Mouse (Mus musculus) forebrain, embryonic 13.5 days (tissue): ENCODE data around the gene 1700001C19Rik. TPM values are rescaled to one million over a fixed set of nuclear protein-coding genes. Genes with fewer than 3 reads are reported as not detected.

Experiments
- ATAC-seq: fragments of 200-750 bp; cut with Nextera tagmentation; 2 replicates; pipeline ENCODE4 v1.8.0; 2017
- H3K27ac ChIP-seq: fragments of 300-500 bp; sonication (generic); 2 replicates; pipeline ENCODE4 v1.5.1; 2015; ENCODE audit warnings: inconsistent platforms, mild to moderate bottlenecking, moderate library complexity
- H3K27me3 ChIP-seq: fragments of 300-500 bp; sonication (generic); 2 replicates; pipeline ENCODE4 v1.6.1; 2015; ENCODE audit warnings: mild to moderate bottlenecking, inconsistent platforms
- H3K36me3 ChIP-seq: fragments of 300-500 bp; sonication (generic); 2 replicates; pipeline ENCODE4 v1.6.1; 2015; ENCODE audit warnings: mild to moderate bottlenecking, inconsistent platforms; ENCODE audit not compliant: poor library complexity, severe bottlenecking
- H3K4me1 ChIP-seq: fragments of 300-500 bp; sonication (generic); 2 replicates; pipeline ENCODE4 v1.6.1; 2015; ENCODE audit warnings: inconsistent platforms
- H3K4me2 ChIP-seq: fragments of 300-500 bp; sonication (generic); 2 replicates; pipeline ENCODE4 v1.6.1; 2015; ENCODE audit warnings: inconsistent platforms, mild to moderate bottlenecking, moderate library complexity
- H3K4me3 ChIP-seq: fragments of 300-500 bp; sonication (generic); 2 replicates; pipeline ENCODE4 v1.5.1; 2015; ENCODE audit warnings: mild to moderate bottlenecking, inconsistent platforms
- H3K9ac ChIP-seq: fragments of 300-500 bp; sonication (generic); 2 replicates; pipeline ENCODE4 v1.6.1; 2015; ENCODE audit warnings: mild to moderate bottlenecking, inconsistent platforms
- H3K9me3 ChIP-seq: fragments of 300-500 bp; sonication (generic); replicated peaks from 2 replicates; pipeline ENCODE4 v1.6.1; 2016; ENCODE audit warnings: inconsistent platforms
- WGBS: fragments of 180-500 bp; shearing (Covaris S2); methylation state at CpG from one replicate; pipeline ENCODE4 v1.1.7; 2015; 5-methylcytosine and 5-hydroxymethylcytosine counted together
- polyA plus RNA-seq: library from polyadenylated mRNA; unstranded; fragments of >200 nt; fragmentation: Nextera tagmentation; extraction: Ambion mirVana; gene quantifications from 2 replicates; pipeline ENCODE4 v1.2.1, GENCODE M21; 2015

Gene 1700001C19Rik
- polyA plus RNA-seq, 1 experiment from 2014 or later, result 0.28 TPM

- no peaks in the 10 kb centered on the region for H3K9me3 ChIP-seq
- H3K4me2 ChIP-seq, result no peak overlapping the region
- 73% methylated on average over 6 of the region's 6 CpGs for WGBS
- H3K36me3 ChIP-seq, result no peaks in the 10 kb centered on the region
- H3K27ac ChIP-seq, result no peak overlapping the region
- H3K27me3 ChIP-seq, result peaks cover 18% of the 10 kb centered on the region
- no peak for ATAC-seq
- H3K4me3 ChIP-seq, result no peak overlapping the region
- H3K4me1 ChIP-seq, result peaks cover 13% of the 10 kb centered on the region
- H3K9ac ChIP-seq, result no peak overlapping the region
These were observed 6.9 kb upstream of the 1700001C19Rik start for GRCm38 (mm10) chr17:47444113-47444512.

- no peak overlapping the region for H3K4me3 ChIP-seq
- no peaks in the 10 kb centered on the region for H3K36me3 ChIP-seq
- H3K9me3 ChIP-seq, result no peaks in the 10 kb centered on the region
- no peak overlapping the region for H3K4me2 ChIP-seq
- H3K27me3 ChIP-seq, result peaks cover 37% of the 10 kb centered on the region
- no peak overlapping the region for H3K27ac ChIP-seq
- ATAC-seq, result no peak
- 83% methylated on average over 3 of the region's 3 CpGs for WGBS
- H3K9ac ChIP-seq, result no peak overlapping the region
- peaks cover 13% of the 10 kb centered on the region for H3K4me1 ChIP-seq
These were observed 5.1 kb upstream of the 1700001C19Rik start for GRCm38 (mm10) chr17:47442271-47442670.

- H3K4me1 ChIP-seq, result peaks cover 19% of the 10 kb centered on the region
- peaks cover 45% of the 10 kb centered on the region for H3K27me3 ChIP-seq
- no peak overlapping the region for H3K27ac ChIP-seq
- H3K36me3 ChIP-seq, result no peaks in the 10 kb centered on the region
- no peak overlapping the region for H3K4me3 ChIP-seq
- H3K4me2 ChIP-seq, result no peak overlapping the region
- 56% methylated on average over 19 of the region's 19 CpGs for WGBS
- H3K9me3 ChIP-seq, result no peaks in the 10 kb centered on the region
- ATAC-seq, result no peak
- no peak overlapping the region for H3K9ac ChIP-seq
These were observed 4.3 kb upstream of the 1700001C19Rik start for GRCm38 (mm10) chr17:47441296-47442051.

- H3K27ac ChIP-seq, result no peak overlapping the region
- WGBS, result 6% methylated on average over 9 of the region's 9 CpGs
- H3K27me3 ChIP-seq, result peaks cover 54% of the 10 kb centered on the region
- H3K4me1 ChIP-seq, result peaks cover 23% of the 10 kb centered on the region
- H3K9ac ChIP-seq, result no peak overlapping the region; the same call in 1 of the 2 replicates
- H3K4me3 ChIP-seq, result no peak overlapping the region
- H3K9me3 ChIP-seq, result no peaks in the 10 kb centered on the region
- H3K4me2 ChIP-seq, result no peak overlapping the region
- H3K36me3 ChIP-seq, result no peaks in the 10 kb centered on the region
- ATAC-seq, result no peak
These were observed 3.2 kb upstream of the 1700001C19Rik start for GRCm38 (mm10) chr17:47440359-47440890.

GRCm38 (mm10) chr17:47439396-47440028 lies 2.3 kb upstream of the 1700001C19Rik start:
- H3K4me2 ChIP-seq, result no peak overlapping the region
- 50% methylated on average over 9 of the region's 9 CpGs for WGBS
- H3K27me3 ChIP-seq, result peaks cover 61% of the 10 kb centered on the region
- H3K4me1 ChIP-seq, result peaks cover 23% of the 10 kb centered on the region
- no peaks in the 10 kb centered on the region for H3K36me3 ChIP-seq
- H3K9me3 ChIP-seq, result no peaks in the 10 kb centered on the region
- H3K9ac ChIP-seq, result no peak overlapping the region
- no peak overlapping the region for H3K4me3 ChIP-seq
- ATAC-seq, result no peak
- H3K27ac ChIP-seq, result no peak overlapping the region

- peaks cover 23% of the 10 kb centered on the region for H3K4me1 ChIP-seq
- H3K9ac ChIP-seq, result no peak overlapping the region
- no peak overlapping the region for H3K4me3 ChIP-seq
- no peak overlapping the region for H3K4me2 ChIP-seq
- no peaks in the 10 kb centered on the region for H3K36me3 ChIP-seq
- WGBS, result 71% methylated on average over 6 of the region's 6 CpGs
- ATAC-seq, result no peak
- H3K9me3 ChIP-seq, result no peaks in the 10 kb centered on the region
- H3K27me3 ChIP-seq, result peaks cover 61% of the 10 kb centered on the region
- H3K27ac ChIP-seq, result no peak overlapping the region
These were observed 1.4 kb upstream of the 1700001C19Rik start for GRCm38 (mm10) chr17:47438611-47439010.

GRCm38 (mm10) chr17:47436156-47436906 lies 845 bp downstream of the 1700001C19Rik start, which contains the start of gene AI661453:
Gene AI661453 (plus strand): TSS chr17:47436615.
- Histone ChIP-seq H3K4me1 (peaks cover 16% of the 10 kb centered on the region), H3K9ac (peak within 1 kb of the TSS; percentile 40; the same call in 1 of the 2 replicates), H3K9me3 (no peaks in the 10 kb centered on the region), H3K4me3 (peak within 1 kb of the TSS; percentile 35), H3K4me2 (peak within 1 kb of the TSS; percentile 59), H3K27ac (no peak within 1 kb of the TSS), H3K36me3 (no peaks in the 10 kb centered on the region), H3K27me3 (peaks cover 62% of the 10 kb centered on the region)
- WGBS, result 2% methylated on average over 39 of the region's 45 CpGs
- no peak for ATAC-seq

- Histone ChIP-seq H3K4me3 (no peak overlapping the region), H3K4me1 (peaks cover 8% of the 10 kb centered on the region; the same call in 1 of the 2 replicates), H3K27me3 (peaks cover 19% of the 10 kb centered on the region), H3K9ac (no peak overlapping the region), H3K27ac (no peak overlapping the region), H3K4me2 (no peak overlapping the region), H3K9me3 (no peaks in the 10 kb centered on the region), H3K36me3 (no peaks in the 10 kb centered on the region)
- ATAC-seq, result no peak
- 64% methylated on average over 5 of the region's 5 CpGs for WGBS
These were observed 6.4 kb downstream of the 1700001C19Rik start for GRCm38 (mm10) chr17:47430815-47431214.

- 5% methylated on average over 8 of the region's 8 CpGs for WGBS
These were observed 8.3 kb downstream of the 1700001C19Rik start for GRCm38 (mm10) chr17:47428831-47429304.

GRCm38 (mm10) chr17:47427316-47427715 lies 9.9 kb downstream of the 1700001C19Rik start:
- H3K27ac ChIP-seq, result no peak overlapping the region
- no peak overlapping the region for H3K9ac ChIP-seq
- no peak overlapping the region for H3K4me3 ChIP-seq
- peaks cover 10% of the 10 kb centered on the region; the same call in 1 of the 2 replicates for H3K27me3 ChIP-seq
- H3K9me3 ChIP-seq, result no peaks in the 10 kb centered on the region
- ATAC-seq, result no peak
- no peak overlapping the region for H3K4me2 ChIP-seq
- H3K4me1 ChIP-seq, result peaks cover 8% of the 10 kb centered on the region; the same call in 1 of the 2 replicates
- no peaks in the 10 kb centered on the region for H3K36me3 ChIP-seq
- 74% methylated on average over 6 of the region's 6 CpGs for WGBS

More at GRCm38 (mm10) chr17:47428831-47429304, 8.3 kb downstream of the 1700001C19Rik start:
- peaks cover 8% of the 10 kb centered on the region; the same call in 1 of the 2 replicates for H3K4me1 ChIP-seq
- H3K4me3 ChIP-seq, result no peak overlapping the region
- H3K9ac ChIP-seq, result no peak overlapping the region
- H3K27ac ChIP-seq, result no peak overlapping the region
- no peaks in the 10 kb centered on the region for H3K36me3 ChIP-seq
- ATAC-seq, result no peak
- peaks cover 10% of the 10 kb centered on the region; the same call in 1 of the 2 replicates for H3K27me3 ChIP-seq
- no peaks in the 10 kb centered on the region for H3K9me3 ChIP-seq
- peak overlapping the region; percentile 27 for H3K4me2 ChIP-seq

- H3K4me2 ChIP-seq, result no peak overlapping the region
- WGBS, result 75% methylated on average over 6 of the region's 6 CpGs
- ATAC-seq, result no peak
These were observed 13.0 kb downstream of the 1700001C19Rik start for GRCm38 (mm10) chr17:47424186-47424585.

More at GRCm38 (mm10) chr17:47424186-47424585, 13.0 kb downstream of the 1700001C19Rik start:
- H3K36me3 ChIP-seq, result no peaks in the 10 kb centered on the region
- H3K4me3 ChIP-seq, result no peak overlapping the region
- no peak overlapping the region for H3K27ac ChIP-seq
- H3K9ac ChIP-seq, result no peak overlapping the region
- no peaks in the 10 kb centered on the region for H3K9me3 ChIP-seq
- H3K27me3 ChIP-seq, result peaks cover under 1% of the 10 kb centered on the region; the same call in 1 of the 2 replicates
- peaks cover 7% of the 10 kb centered on the region; the same call in 1 of the 2 replicates for H3K4me1 ChIP-seq
